ENCODE assay signal across 8 mouse cellular contexts in the genomic region with DNA sequence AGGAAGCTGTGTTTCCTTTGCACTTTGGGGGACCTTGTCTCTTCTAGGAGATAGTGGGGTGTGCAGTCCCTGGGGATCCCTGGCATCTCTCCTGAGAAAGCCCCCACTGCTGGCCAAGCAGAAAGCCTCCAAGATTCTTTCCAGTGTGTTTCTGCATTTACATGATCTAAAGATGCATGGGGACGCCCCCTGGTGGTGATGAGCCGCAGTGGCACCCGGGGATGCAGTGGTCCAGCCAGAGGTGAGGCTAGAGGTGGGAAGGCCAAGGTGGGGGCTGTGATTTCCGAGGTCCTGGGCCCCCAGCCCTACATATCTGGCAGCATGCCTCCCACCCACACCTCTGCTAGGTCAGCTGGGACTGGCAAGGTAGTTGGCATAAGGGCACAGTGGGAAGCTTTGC. TPM values are rescaled to one million over a fixed set of nuclear protein-coding genes. Genes with fewer than 3 reads are reported as not detected.
DNase-seq lines count a peak whose midpoint lies in the region; ATAC-seq and TF ChIP-seq lines count a peak whose summit lies in the region.

No protein-coding gene starts in this region.

- DNase-seq in midbrain, embryonic 10.5 days (ENCODE audit: low spot score), result peak; percentile 74
- DNase-seq in brain, adult 2 months (ENCODE audit: low read depth, low spot score), result peak; percentile 71
- peak; percentile 78 to 87 for DNase-seq in kidney, postnatal 25 days
- peak; percentile 80 for DNase-seq in liver, postnatal 0 days
- peak; percentile 67 for DNase-seq in right cerebral cortex, adult 18-20 months
- peak; percentile 51 for DNase-seq in urinary bladder, adult 2 months (ENCODE audit: low spot score)

- ATAC-seq in midbrain, embryonic 16.5 days, result no peak
- peak; percentile 8; the same call in 1 of the 2 replicates for ATAC-seq in frontal cortex, adult (ENCODE audit: low TSS enrichment)
- ATAC-seq in liver, postnatal 0 days, result no peak

- no peaks in the 10 kb centered on the region for H3K9me3 ChIP-seq in midbrain, embryonic 10.5 days (replicated peaks)
- H3K9me3 ChIP-seq in midbrain, embryonic 16.5 days (replicated peaks; ENCODE audit: control insufficient read depth, low read length, poor library complexity, severe bottlenecking), result no peaks in the 10 kb centered on the region
- H3K9me3 ChIP-seq in liver, postnatal 0 days (ENCODE audit: low read length), result no peaks in the 10 kb centered on the region

- H3K27ac ChIP-seq in midbrain, embryonic 10.5 days (replicated peaks), result no peak overlapping the region
- H3K27ac ChIP-seq in midbrain, embryonic 16.5 days (ENCODE audit: low read length), result no peak overlapping the region
- H3K27ac ChIP-seq in liver, postnatal 0 days (ENCODE audit: low read depth), result no peak overlapping the region

- peaks cover 20% of the 10 kb centered on the region for H3K4me1 ChIP-seq in midbrain, embryonic 10.5 days
- H3K4me1 ChIP-seq in midbrain, embryonic 16.5 days (ENCODE audit: control insufficient read depth, insufficient read depth, low read length), result peaks cover 10% of the 10 kb centered on the region
- H3K4me1 ChIP-seq in liver, postnatal 0 days (ENCODE audit: insufficient read depth), result peaks cover 5% of the 10 kb centered on the region; the same call in 1 of the 2 replicates

- no peak overlapping the region for H3K4me2 ChIP-seq in midbrain, embryonic 16.5 days (ENCODE audit: low read length)
- no peak overlapping the region for H3K4me2 ChIP-seq in liver, postnatal 0 days (ENCODE audit: low read depth, low read length)

- no peaks in the 10 kb centered on the region for H3K27me3 ChIP-seq in midbrain, embryonic 10.5 days (ENCODE audit: low read depth, poor library complexity, severe bottlenecking)
- H3K27me3 ChIP-seq in midbrain, embryonic 16.5 days (ENCODE audit: control insufficient read depth, insufficient read depth, low read depth, low read length), result no peaks in the 10 kb centered on the region
- H3K27me3 ChIP-seq in liver, postnatal 0 days (ENCODE audit: insufficient read depth, low read length), result no peaks in the 10 kb centered on the region

- peaks cover 28% of the 10 kb centered on the region for H3K36me3 ChIP-seq in midbrain, embryonic 10.5 days
- peaks cover 8% of the 10 kb centered on the region for H3K36me3 ChIP-seq in midbrain, embryonic 16.5 days (ENCODE audit: control insufficient read depth, insufficient read depth, low read length)
- H3K36me3 ChIP-seq in liver, postnatal 0 days (replicated peaks; ENCODE audit: insufficient read depth, low read length), result no peaks in the 10 kb centered on the region

- no peak for TF ChIP-seq EP300 in liver, postnatal 0 days (IDR thresholded peaks at IDR 0.05; ENCODE audit: low read depth)

- no peak overlapping the region for H3K4me3 ChIP-seq in midbrain, embryonic 10.5 days
- no peak overlapping the region for H3K4me3 ChIP-seq in midbrain, embryonic 16.5 days (ENCODE audit: low read depth, low read length)
- H3K4me3 ChIP-seq in liver, postnatal 0 days (ENCODE audit: low read depth, low read length), result no peak overlapping the region

- TF ChIP-seq CTCF in liver, postnatal 0 days (IDR thresholded peaks at IDR 0.05; ENCODE audit: low read depth), result peak; percentile 94

- no peak overlapping the region for H3K9ac ChIP-seq in midbrain, embryonic 16.5 days (ENCODE audit: low read depth, low read length)
- H3K9ac ChIP-seq in liver, postnatal 0 days (replicated peaks), result no peak overlapping the region

- 6% methylated on average over 4 of the region's 4 CpGs for WGBS in midbrain, embryonic 10.5 days
- WGBS in midbrain, embryonic 16.5 days, result 2% methylated on average over 4 of the region's 4 CpGs
- 0% methylated on average over 4 of the region's 4 CpGs for WGBS in liver, postnatal 0 days (ENCODE audit: insufficient replicate concordance)

RNA-seq across cellular contexts. Expression of gene Hmcn2, which starts 19.2 kb away (rescaled TPM):
- polyA plus RNA-seq in midbrain, embryonic 10.5 days (2016; fragmentation: Nextera tagmentation; extraction: Ambion mirVana), result 0.06 TPM in 1 of 2 replicates, not detected in the other
- 0.16 and 0.18 TPM in 2 replicates for polyA plus RNA-seq in midbrain, embryonic 16.5 days (2015; fragmentation: Nextera tagmentation; extraction: Ambion mirVana)
- 0.20 and 0.24 TPM in 2 replicates for polyA plus RNA-seq in liver, postnatal 0 days (2015; fragmentation: Nextera tagmentation; extraction: Ambion mirVana)
- polyA plus RNA-seq in urinary bladder, adult 2 months (2012; rRNA removed), result 45.4 and 53.8 TPM in 2 replicates

RNA-seq across cellular contexts. Expression of gene Ncs1, which starts 49.4 kb away (rescaled TPM):
- polyA plus RNA-seq in midbrain, embryonic 10.5 days (2016; fragmentation: Nextera tagmentation; extraction: Ambion mirVana), result 48.6 and 66.5 TPM in 2 replicates
- 148 and 164 TPM in 2 replicates for polyA plus RNA-seq in midbrain, embryonic 16.5 days (2015; fragmentation: Nextera tagmentation; extraction: Ambion mirVana)
- 0.46 and 0.62 TPM in 2 replicates for polyA plus RNA-seq in liver, postnatal 0 days (2015; fragmentation: Nextera tagmentation; extraction: Ambion mirVana)
- polyA plus RNA-seq in urinary bladder, adult 2 months (2012; rRNA removed), result 6.4 and 8.7 TPM in 2 replicates

Comparison
In these comparisons a context has a peak if more than half of its experiments do, and no peak if none do; other contexts are left out.
1. RNA of gene Hmcn2, which starts 19.2 kb away (polyA plus RNA-seq): 45.4 to 53.8 TPM in urinary bladder, adult 2 months; 0.20 to 0.24 TPM in liver, postnatal 0 days, 0.16 to 0.18 TPM in midbrain, embryonic 16.5 days and 0.06 TPM in midbrain, embryonic 10.5 days; every median in the first group is over 10 times any median in the second.
2. Peak in every context shown above with its lines, with median percentiles within 50 percentile points of each other: DNase-seq.